Mouse (Mus musculus) urinary bladder, postnatal 14 days (tissue): ENCODE measurements around the gene Spesp1.

Experiments used
- DNase-seq: peaks from one replicate; pipeline ENCODE4 v3.0.0; 2021; ENCODE audit warnings: low spot score

Gene Spesp1

GRCm38 (mm10) chr9:62245612-62246379 lies 36.2 kb downstream of the Spesp1 start:
- no peak for DNase-seq

GRCm38 (mm10) chr9:62244612-62245010 lies 37.4 kb downstream of the Spesp1 start:
- DNase-seq: no peak

- peak; percentile 88 for DNase-seq
Observed at GRCm38 (mm10) chr9:62243991-62244611, 37.9 kb downstream of the Spesp1 start.

GRCm38 (mm10) chr9:62240036-62240435 lies 42.0 kb downstream of the Spesp1 start:
- no peak for DNase-seq

GRCm38 (mm10) chr9:62237381-62237980 lies 44.5 kb downstream of the Spesp1 start:
- DNase-seq: no peak

- no peak for DNase-seq
Observed at GRCm38 (mm10) chr9:62235501-62235900, 46.5 kb downstream of the Spesp1 start.

- DNase-seq: no peak
Observed at GRCm38 (mm10) chr9:62232649-62233048, 49.4 kb downstream of the Spesp1 start.

GRCm38 (mm10) chr9:62231046-62231445 lies 51.0 kb downstream of the Spesp1 start:
- no peak for DNase-seq

- DNase-seq: no peak
Observed at GRCm38 (mm10) chr9:62229985-62230384, 52.0 kb downstream of the Spesp1 start.

GRCm38 (mm10) chr9:62222481-62222880 lies 59.5 kb downstream of the Spesp1 start:
- peak; percentile 18 for DNase-seq

GRCm38 (mm10) chr9:62222029-62222428 lies 60.0 kb downstream of the Spesp1 start:
- no peak for DNase-seq
